Mouse (Mus musculus): ENCODE data around the gene Stac.

GRCm38 (mm10) chr9:111724981-111725593 lies 34.9 kb upstream of the Stac start:
- TF ChIP-seq TCF12 (IDR thresholded peaks at IDR 0.05; ENCODE audit: insufficient read depth, poor library complexity, severe bottlenecking), result no peak
- TF ChIP-seq MYOG (IDR thresholded peaks at IDR 0.05; ENCODE audit: control insufficient read depth in 1 of 3, insufficient read depth in 1 of 3, insufficient read length in 2 of 3, low read depth in 2 of 3), result no peak
- no peak for TF ChIP-seq POLR2A (IDR thresholded peaks at IDR 0.05; ENCODE audit: insufficient read length, low read depth)
- TF ChIP-seq E2F4 (IDR thresholded peaks at IDR 0.05; ENCODE audit: insufficient read depth), result no peak
- TF ChIP-seq POLR2AphosphoS2 (IDR thresholded peaks at IDR 0.05; ENCODE audit: insufficient read length, low read depth), result no peak

All from myocyte (in vitro differentiated cells).